Mouse (Mus musculus) liver, embryonic 11.5 days (tissue): ENCODE data around the gene Obp2a. TPM values are rescaled to one million over a fixed set of nuclear protein-coding genes. Genes with fewer than 3 reads are reported as not detected.

Source experiments
- ATAC-seq: fragments of 200-750 bp; cut with Nextera tagmentation; replicated peaks from 2 replicates; pipeline ENCODE4 v1.8.0; 2017; ENCODE audit warnings: moderate number of reproducible peaks, mild to moderate bottlenecking, moderate TSS enrichment, moderate library complexity; ENCODE audit not compliant: low FRiP score
- DNase-seq: peaks from one replicate; pipeline ENCODE4 v3.0.0-alpha.2; 2017; ENCODE audit warnings: low spot score
- H3K27ac ChIP-seq: fragments of 300-500 bp; sonication (generic); 2 replicates; pipeline ENCODE4 v1.5.1; 2014; ENCODE audit warnings: mild to moderate bottlenecking, low read depth, low read length, control low read depth
- H3K27me3 ChIP-seq: fragments of 300-500 bp; sonication (generic); replicated peaks from 2 replicates; pipeline ENCODE4 v1.6.1; 2014; ENCODE audit warnings: low read length, mixed read lengths; ENCODE audit not compliant: control insufficient read depth, insufficient read depth
- H3K36me3 ChIP-seq: fragments of 300-500 bp; sonication (generic); 2 replicates; pipeline ENCODE4 v1.6.1; 2014; ENCODE audit warnings: mild to moderate bottlenecking, low read length, moderate library complexity, mixed read lengths; ENCODE audit not compliant: control insufficient read depth, insufficient read depth
- H3K4me1 ChIP-seq: fragments of 300-500 bp; sonication (generic); replicated peaks from 2 replicates; pipeline ENCODE4 v1.6.1; 2014; ENCODE audit warnings: low read length, mixed read lengths; ENCODE audit not compliant: control insufficient read depth, insufficient read depth
- H3K4me2 ChIP-seq: fragments of 300-500 bp; sonication (generic); 2 replicates; pipeline ENCODE4 v1.6.1; 2014; ENCODE audit warnings: mild to moderate bottlenecking, control low read depth, moderate library complexity
- H3K4me3 ChIP-seq: fragments of 300-500 bp; sonication (generic); 2 replicates; pipeline ENCODE4 v1.5.1; 2014; ENCODE audit warnings: low read depth, low read length, control low read depth
- H3K9ac ChIP-seq: fragments of 300-500 bp; sonication (generic); 2 replicates; pipeline ENCODE4 v1.6.1; 2014; ENCODE audit warnings: low read depth, low read length, control low read depth
- H3K9me3 ChIP-seq: fragments of 300-500 bp; sonication (generic); 2 replicates; pipeline ENCODE4 v1.6.1; 2016; ENCODE audit warnings: low read length, inconsistent platforms, mixed read lengths; ENCODE audit not compliant: control insufficient read depth
- WGBS: fragments of 180-500 bp; shearing (Covaris S2); extraction: QIAGEN DNeasy Blood & Tissue Kit; methylation state at CpG from one replicate; pipeline ENCODE4 v1.1.7; 2014; 5-methylcytosine and 5-hydroxymethylcytosine counted together
- polyA plus RNA-seq: library from polyadenylated mRNA; unstranded; fragments of >200 nt; fragmentation: Nextera tagmentation; extraction: Ambion mirVana; gene quantifications from 2 replicates; pipeline ENCODE4 v1.2.1, GENCODE M21; 2014

The Obp2a gene
- polyA plus RNA-seq, 1 experiment from 2014 or later = not detected

GRCm38 (mm10) chr2:25664125-25664524, 35.7 kb upstream of the Obp2a start:
- Histone ChIP-seq H3K4me2 (no peak overlapping the region), H3K4me3 (no peak overlapping the region), H3K4me1 (no peaks in the 10 kb centered on the region), H3K27me3 (no peaks in the 10 kb centered on the region), H3K9me3 (no peaks in the 10 kb centered on the region), H3K36me3 (no peaks in the 10 kb centered on the region), H3K9ac (no peak overlapping the region), H3K27ac (no peak overlapping the region)
- DNase-seq (no peak), ATAC-seq (no peak)
- WGBS = 85% methylated on average over 5 of the region's 5 CpGs

DNA sequence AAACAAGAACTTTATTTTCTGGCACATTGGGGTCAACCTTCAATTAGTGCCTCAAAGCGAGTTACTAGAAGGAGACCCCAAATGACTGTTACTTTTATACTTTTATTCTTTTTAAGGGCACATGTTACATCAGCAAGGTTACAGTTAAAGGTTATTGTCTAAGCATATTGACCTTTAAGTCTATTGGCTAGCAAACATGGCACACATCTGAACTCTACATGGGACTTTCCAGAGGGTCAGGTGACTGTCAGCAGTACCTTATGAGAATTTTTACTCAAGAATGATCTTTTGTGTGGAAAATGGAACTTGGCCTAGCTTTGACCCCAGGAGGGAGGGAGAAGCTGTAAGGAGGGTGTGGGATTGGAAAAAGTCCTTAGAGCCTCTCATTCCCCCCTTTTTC, 33.3 kb upstream of the Obp2a start:
- DNase-seq (no peak), ATAC-seq (no peak)
- 45% methylated on average over 1 of the region's 1 CpGs for WGBS
- H3K4me2 ChIP-seq = no peak overlapping the region
- H3K4me3 ChIP-seq = no peak overlapping the region
- H3K4me1 ChIP-seq = no peaks in the 10 kb centered on the region
- no peak overlapping the region for H3K9ac ChIP-seq
- no peaks in the 10 kb centered on the region for H3K27me3 ChIP-seq
- H3K27ac ChIP-seq = no peak overlapping the region
- H3K9me3 ChIP-seq = no peaks in the 10 kb centered on the region
- no peaks in the 10 kb centered on the region for H3K36me3 ChIP-seq

DNA sequence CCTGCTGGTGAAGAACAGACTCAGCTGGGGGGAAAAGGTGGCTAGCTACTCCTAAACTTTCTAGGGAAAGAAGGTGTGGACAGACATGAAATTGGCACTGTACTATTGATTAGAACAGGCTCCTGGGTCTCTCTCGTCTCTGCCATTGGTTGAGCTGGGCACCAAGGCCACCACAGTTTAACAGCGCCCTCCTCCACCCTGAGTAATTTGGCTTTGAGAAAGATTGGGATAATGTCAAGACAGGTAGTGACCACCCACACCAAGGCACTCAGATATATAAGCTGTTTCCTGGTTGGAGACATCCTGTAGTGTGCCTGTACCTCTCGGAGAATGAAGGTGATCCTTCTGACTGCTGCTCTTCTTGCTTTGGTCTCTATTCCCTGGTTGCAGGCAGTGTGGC, 23.4 kb upstream of the Obp2a start, which contains the start of gene Lcn6:
TSS of gene Lcn6 (plus strand) at position 301 of the 400 bp plus-strand sequence.
- Histone ChIP-seq H3K27me3 (no peaks in the 10 kb centered on the region), H3K4me3 (no peak within 1 kb of the TSS), H3K27ac (no peak within 1 kb of the TSS), H3K4me2 (no peak within 1 kb of the TSS), H3K9ac (no peak within 1 kb of the TSS), H3K36me3 (no peaks in the 10 kb centered on the region), H3K4me1 (no peaks in the 10 kb centered on the region), H3K9me3 (no peaks in the 10 kb centered on the region)
- no peak for ATAC-seq
- no peak for DNase-seq
- WGBS = 85% methylated on average over 3 of the region's 3 CpGs

GRCm38 (mm10) chr2:25679559-25679958, 20.3 kb upstream of the Obp2a start:
- ATAC-seq (no peak), DNase-seq (no peak)
- Histone ChIP-seq H3K27me3 (no peaks in the 10 kb centered on the region; the same call in 1 of the 2 replicates), H3K4me1 (no peaks in the 10 kb centered on the region), H3K4me2 (no peak overlapping the region), H3K4me3 (no peak overlapping the region), H3K27ac (no peak overlapping the region), H3K9ac (no peak overlapping the region), H3K9me3 (no peaks in the 10 kb centered on the region), H3K36me3 (no peaks in the 10 kb centered on the region)
- 79% methylated on average over 6 of the region's 6 CpGs for WGBS

- H3K9me3 ChIP-seq = no peaks in the 10 kb centered on the region
- H3K27me3 ChIP-seq = no peaks in the 10 kb centered on the region; the same call in 1 of the 2 replicates
- no peak within 1 kb of the TSS for H3K9ac ChIP-seq
- ATAC-seq = no peak
- H3K4me2 ChIP-seq = no peak within 1 kb of the TSS
- H3K36me3 ChIP-seq = no peaks in the 10 kb centered on the region
- DNase-seq = no peak
- WGBS = 62% methylated on average over 2 of the region's 2 CpGs
- no peak within 1 kb of the TSS for H3K4me3 ChIP-seq
- no peaks in the 10 kb centered on the region for H3K4me1 ChIP-seq
- no peak within 1 kb of the TSS for H3K27ac ChIP-seq
Measured at GRCm38 (mm10) chr2:25682426-25682825, 17.4 kb upstream of the Obp2a start, which contains the start of gene Lcn10. Lcn10 (plus strand) TSS chr2:25682726.

- H3K4me1 ChIP-seq = no peaks in the 10 kb centered on the region
- no peak overlapping the region for H3K9ac ChIP-seq
- H3K4me3 ChIP-seq = no peak overlapping the region
- H3K9me3 ChIP-seq = no peaks in the 10 kb centered on the region
- no peaks in the 10 kb centered on the region; the same call in 1 of the 2 replicates for H3K27me3 ChIP-seq
- ATAC-seq = no peak
- no peak for DNase-seq
- H3K27ac ChIP-seq = no peak overlapping the region
- no peaks in the 10 kb centered on the region for H3K36me3 ChIP-seq
- H3K4me2 ChIP-seq = no peak overlapping the region
- 66% methylated on average over 4 of the region's 4 CpGs for WGBS
Measured at GRCm38 (mm10) chr2:25686941-25687340, 12.9 kb upstream of the Obp2a start.

DNA sequence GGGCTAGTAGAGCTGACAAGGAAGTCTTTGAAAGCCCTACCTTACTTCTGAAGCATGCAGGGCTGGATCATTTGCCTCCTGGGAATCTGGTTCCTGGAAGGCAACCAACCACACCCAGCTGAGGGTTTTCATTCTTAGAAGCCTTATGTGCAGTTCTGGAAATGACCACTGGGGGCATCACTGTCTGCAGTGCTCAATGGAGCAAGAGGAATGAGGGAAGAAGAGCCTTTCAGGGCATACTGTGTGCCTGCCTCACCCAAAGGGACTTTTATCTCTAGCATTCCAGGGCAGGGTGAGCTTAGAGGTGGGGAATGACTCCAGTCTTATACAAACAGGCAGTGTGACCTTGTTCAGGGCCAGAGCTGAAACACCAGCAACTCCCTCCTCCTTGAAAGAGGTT, 5.2 kb upstream of the Obp2a start:
- Histone ChIP-seq H3K9ac (no peak overlapping the region), H3K27me3 (no peaks in the 10 kb centered on the region), H3K27ac (no peak overlapping the region), H3K9me3 (no peaks in the 10 kb centered on the region), H3K36me3 (no peaks in the 10 kb centered on the region), H3K4me3 (no peak overlapping the region), H3K4me1 (no peaks in the 10 kb centered on the region), H3K4me2 (no peak overlapping the region)
- DNase-seq (no peak), ATAC-seq (no peak)

DNA sequence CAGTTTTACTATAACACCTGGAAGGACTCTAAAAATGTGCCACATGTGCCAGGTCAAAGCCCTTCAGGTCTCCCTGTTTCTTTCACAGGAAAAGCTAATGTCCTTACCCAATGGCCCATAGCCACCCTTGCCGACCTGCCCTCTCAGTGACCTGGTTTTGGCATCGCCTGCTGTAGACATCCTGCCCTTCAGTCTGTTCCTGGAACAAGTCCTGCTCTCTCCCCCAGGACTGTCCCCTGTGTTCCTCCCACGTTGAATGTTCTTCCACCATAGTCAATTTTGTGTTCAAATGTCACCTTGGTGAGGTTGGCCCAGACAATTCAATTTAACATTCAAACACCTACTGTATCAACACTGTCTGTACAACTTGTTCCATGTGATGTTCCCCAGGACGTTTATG, 2.9 kb upstream of the Obp2a start:
- no peak overlapping the region for H3K4me2 ChIP-seq
- no peak overlapping the region for H3K4me3 ChIP-seq
- no peaks in the 10 kb centered on the region for H3K4me1 ChIP-seq
- no peaks in the 10 kb centered on the region for H3K9me3 ChIP-seq
- WGBS = 60% methylated on average over 4 of the region's 4 CpGs
- no peak for ATAC-seq
- H3K36me3 ChIP-seq = no peaks in the 10 kb centered on the region
- no peak for DNase-seq
- no peak overlapping the region for H3K9ac ChIP-seq
- H3K27me3 ChIP-seq = no peaks in the 10 kb centered on the region
- H3K27ac ChIP-seq = no peak overlapping the region

GRCm38 (mm10) chr2:25698696-25699095, 1.1 kb upstream of the Obp2a start:
- no peak overlapping the region for H3K9ac ChIP-seq
- no peak overlapping the region for H3K4me3 ChIP-seq
- no peak overlapping the region for H3K27ac ChIP-seq
- no peak overlapping the region for H3K4me2 ChIP-seq
- WGBS = 75% methylated on average over 2 of the region's 2 CpGs
- H3K36me3 ChIP-seq = no peaks in the 10 kb centered on the region
- ATAC-seq = no peak
- no peak for DNase-seq
- no peaks in the 10 kb centered on the region for H3K27me3 ChIP-seq
- no peaks in the 10 kb centered on the region for H3K4me1 ChIP-seq
- H3K9me3 ChIP-seq = no peaks in the 10 kb centered on the region
